Comparison of ENCODE assay signal across 10 mouse cellular contexts in the genomic region with DNA sequence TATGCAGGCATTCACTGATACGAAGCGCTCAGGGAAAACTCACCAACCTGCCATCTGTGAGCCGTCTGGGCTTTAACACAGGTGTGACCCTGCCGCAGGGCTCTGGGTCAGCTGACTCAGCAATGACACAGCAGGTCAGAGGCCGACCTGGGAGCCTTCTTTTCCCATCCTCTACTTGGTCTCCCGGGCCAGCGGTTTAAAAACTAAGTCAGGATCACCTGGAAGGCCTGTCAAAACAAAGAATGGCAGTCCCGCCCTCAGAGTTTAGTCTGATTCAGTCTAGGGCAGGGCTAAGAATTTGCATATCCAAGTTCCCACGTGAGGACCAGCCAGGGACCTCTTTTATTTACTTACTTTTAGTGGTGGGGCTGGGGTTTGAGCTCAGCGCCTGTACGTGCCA. TPM values are rescaled to one million over a fixed set of nuclear protein-coding genes. Genes with fewer than 3 reads are reported as not detected.
DNase-seq lines count a peak whose midpoint lies in the region; ATAC-seq and TF ChIP-seq lines count a peak whose summit lies in the region.
"Had no signal": no experiment of that assay in that cellular context is flagged by ENCODE, and none has a peak within 500 bp of the region (broad histone marks: within the 10 kb centered on the region; RNA-seq: fewer than 3 reads in every experiment).

No protein-coding gene starts in this region.

- peak overlapping the region; percentile 79 for H3K4me2 ChIP-seq in heart, embryonic 16.5 days (ENCODE audit: low read depth, low read length)
- H3K4me2 ChIP-seq in intestine, postnatal 0 days (replicated peaks; ENCODE audit: low read depth), result peak overlapping the region; percentile 67; the same call in 1 of the 2 replicates
- H3K4me2 ChIP-seq in liver, postnatal 0 days (ENCODE audit: low read depth, low read length), result no peak overlapping the region

- no peak for DNase-seq in heart, postnatal 36 days
- DNase-seq in liver, postnatal 0 days, result no peak
- no peak for DNase-seq in right cerebral cortex, postnatal 10 days (ENCODE audit: low spot score in 2 of 2)
- no peak for DNase-seq in cerebellum, adult 9-10 months
- no peak for DNase-seq in adrenal gland, adult 2 months
- DNase-seq: right cerebral cortex, adult 18-20 months had no signal

- ATAC-seq in heart, embryonic 16.5 days (replicated peaks; ENCODE audit: extremely low read depth, insufficient read depth, low FRiP score), result no peak
- ATAC-seq in intestine, postnatal 0 days, result no peak
- no peak for ATAC-seq in liver, postnatal 0 days

- no peaks in the 10 kb centered on the region for H3K36me3 ChIP-seq in heart, embryonic 16.5 days (ENCODE audit: control insufficient read depth, insufficient read depth)
- H3K36me3 ChIP-seq in ES-Bruce4 (ENCODE audit: control insufficient read depth, insufficient read depth, low read length, poor library complexity, severe bottlenecking), result no peaks in the 10 kb centered on the region
- H3K36me3 ChIP-seq in intestine, postnatal 0 days (ENCODE audit: control insufficient read depth, insufficient read depth), result no peaks in the 10 kb centered on the region
- no peaks in the 10 kb centered on the region for H3K36me3 ChIP-seq in liver, postnatal 0 days (replicated peaks; ENCODE audit: insufficient read depth, low read length)

- 19% methylated on average over 11 of the region's 11 CpGs for WGBS in heart, embryonic 16.5 days
- 4% methylated on average over 11 of the region's 11 CpGs for WGBS in intestine, postnatal 0 days
- WGBS in liver, postnatal 0 days (ENCODE audit: insufficient replicate concordance), result 10% methylated on average over 11 of the region's 11 CpGs

- H3K27me3 ChIP-seq in heart, embryonic 16.5 days (ENCODE audit: control insufficient read depth, insufficient read depth, low read length), result peaks cover 7% of the 10 kb centered on the region; the same call in 1 of the 2 replicates
- no peaks in the 10 kb centered on the region for H3K27me3 ChIP-seq in ES-Bruce4 (ENCODE audit: control insufficient read depth, insufficient read depth, low read length, poor library complexity, severe bottlenecking)
- peaks cover 21% of the 10 kb centered on the region; the same call in 1 of the 2 replicates for H3K27me3 ChIP-seq in intestine, postnatal 0 days (replicated peaks; ENCODE audit: control insufficient read depth, insufficient read depth, low read length)
- peaks cover 63% of the 10 kb centered on the region for H3K27me3 ChIP-seq in liver, postnatal 0 days (ENCODE audit: insufficient read depth, low read length)

- peak overlapping the region; percentile 69 for H3K9ac ChIP-seq in heart, embryonic 16.5 days (ENCODE audit: low read length)
- H3K9ac ChIP-seq in ES-Bruce4 (ENCODE audit: low read depth, poor library complexity, severe bottlenecking), result no peak overlapping the region
- H3K9ac ChIP-seq in intestine, postnatal 0 days (ENCODE audit: low read depth, low read length), result no peak overlapping the region
- no peak overlapping the region for H3K9ac ChIP-seq in liver, postnatal 0 days (replicated peaks)

- no peak for TF ChIP-seq CTCF in ES-Bruce4 (IDR thresholded peaks at IDR 0.05; ENCODE audit: low read depth, low read length)
- TF ChIP-seq CTCF in intestine, postnatal 0 days (IDR thresholded peaks at IDR 0.05; ENCODE audit: low read depth), result no peak
- no peak for TF ChIP-seq CTCF in liver, postnatal 0 days (IDR thresholded peaks at IDR 0.05; ENCODE audit: low read depth)

- TF ChIP-seq EP300 in ES-Bruce4 (IDR thresholded peaks at IDR 0.05; ENCODE audit: insufficient read depth, low read depth, low read length), result peak; percentile 88
- no peak for TF ChIP-seq EP300 in liver, postnatal 0 days (IDR thresholded peaks at IDR 0.05; ENCODE audit: low read depth)

- no peaks in the 10 kb centered on the region for H3K9me3 ChIP-seq in heart, embryonic 16.5 days (replicated peaks; ENCODE audit: control insufficient read depth, low read length)
- no peaks in the 10 kb centered on the region for H3K9me3 ChIP-seq in ES-Bruce4 (replicated peaks; ENCODE audit: control insufficient read depth, insufficient read depth, low read length, poor library complexity, severe bottlenecking)
- no peaks in the 10 kb centered on the region for H3K9me3 ChIP-seq in intestine, postnatal 0 days (ENCODE audit: control insufficient read depth)
- H3K9me3 ChIP-seq in liver, postnatal 0 days (ENCODE audit: low read length), result no peaks in the 10 kb centered on the region

- intact Hi-C loops in heart, postnatal 36 days (cut with DNase I), result loop anchor here (5.0 kb wide), 1 partner anchor 47 kb away; no protein-coding TSS in a partner anchor

- H3K4me3 ChIP-seq in heart, embryonic 16.5 days (ENCODE audit: low read length), result no peak overlapping the region
- H3K4me3 ChIP-seq in ES-Bruce4 (ENCODE audit: low read depth, low read length), result no peak overlapping the region
- no peak overlapping the region for H3K4me3 ChIP-seq in intestine, postnatal 0 days (ENCODE audit: low read depth, low read length)
- H3K4me3 ChIP-seq in liver, postnatal 0 days (ENCODE audit: low read depth, low read length), result 0 out of 2 replicates have a peak overlapping the region, but pooled peaks have one; percentile 19

- H3K4me1 ChIP-seq in heart, embryonic 16.5 days (ENCODE audit: control insufficient read depth, insufficient read depth, low read length), result peaks cover 85% of the 10 kb centered on the region
- peaks cover 7% of the 10 kb centered on the region for H3K4me1 ChIP-seq in ES-Bruce4 (ENCODE audit: control insufficient read depth, insufficient read depth, low read length)
- H3K4me1 ChIP-seq in intestine, postnatal 0 days (replicated peaks; ENCODE audit: control insufficient read depth, insufficient read depth, low read length), result peaks cover 10% of the 10 kb centered on the region
- peaks cover 17% of the 10 kb centered on the region for H3K4me1 ChIP-seq in liver, postnatal 0 days (ENCODE audit: insufficient read depth)

- peak overlapping the region; percentile 85 for H3K27ac ChIP-seq in heart, embryonic 16.5 days (ENCODE audit: low read length)
- H3K27ac ChIP-seq in ES-Bruce4 (ENCODE audit: insufficient read depth, low read length), result no peak overlapping the region
- H3K27ac ChIP-seq in intestine, postnatal 0 days (ENCODE audit: low read depth, low read length), result no peak overlapping the region
- no peak overlapping the region for H3K27ac ChIP-seq in liver, postnatal 0 days (ENCODE audit: low read depth)

- TF ChIP-seq POLR2A in ES-Bruce4 (IDR thresholded peaks at IDR 0.05; ENCODE audit: insufficient read depth, low read length), result no peak

RNA-seq across cellular contexts. Expression of gene Grhl3, which starts 4.2 kb away (rescaled TPM):
- 6.8 TPM in 2 replicates for polyA plus RNA-seq in heart, embryonic 16.5 days (2015; fragmentation: Nextera tagmentation; extraction: Ambion mirVana)
- not detected for total RNA-seq in heart, postnatal 36 days (2021)
- polyA plus RNA-seq in ES-Bruce4 (2011; ENCODE audit: insufficient read depth, insufficient read length, low read depth, missing spikeins), result 18.0 and 21.5 TPM in 2 replicates
- 0.39 and 0.51 TPM in 2 replicates for polyA plus RNA-seq in intestine, postnatal 0 days (2015; fragmentation: Nextera tagmentation; extraction: Ambion mirVana)
- polyA plus RNA-seq in liver, postnatal 0 days (2015; fragmentation: Nextera tagmentation; extraction: Ambion mirVana), result 0.21 and 0.46 TPM in 2 replicates
- total RNA-seq in adrenal gland, adult 2 months (2021), result under 1 TPM in 1 of 2 experiments, not detected in 1; 0.10 TPM
- polyA plus RNA-seq in adrenal gland, adult 2 months (2012; rRNA removed), result not detected in 2 replicates
- total RNA-seq: MEL had no signal
